Mouse (Mus musculus) cerebellum, postnatal 14 days (tissue): ENCODE data around the gene Vps11.
"Not testable (repeated sequence)": the region's sequence is repeated elsewhere in the genome, so short reads cannot be mapped to it uniquely, and the experiment has no call there.

Source experiments
- DNase-seq, 2 experiments: peaks; one replicate each; pipeline ENCODE4 v3.0.0; 2021; ENCODE audit warnings: mixed read lengths in 2 of 2

Vps11 gene

DNA sequence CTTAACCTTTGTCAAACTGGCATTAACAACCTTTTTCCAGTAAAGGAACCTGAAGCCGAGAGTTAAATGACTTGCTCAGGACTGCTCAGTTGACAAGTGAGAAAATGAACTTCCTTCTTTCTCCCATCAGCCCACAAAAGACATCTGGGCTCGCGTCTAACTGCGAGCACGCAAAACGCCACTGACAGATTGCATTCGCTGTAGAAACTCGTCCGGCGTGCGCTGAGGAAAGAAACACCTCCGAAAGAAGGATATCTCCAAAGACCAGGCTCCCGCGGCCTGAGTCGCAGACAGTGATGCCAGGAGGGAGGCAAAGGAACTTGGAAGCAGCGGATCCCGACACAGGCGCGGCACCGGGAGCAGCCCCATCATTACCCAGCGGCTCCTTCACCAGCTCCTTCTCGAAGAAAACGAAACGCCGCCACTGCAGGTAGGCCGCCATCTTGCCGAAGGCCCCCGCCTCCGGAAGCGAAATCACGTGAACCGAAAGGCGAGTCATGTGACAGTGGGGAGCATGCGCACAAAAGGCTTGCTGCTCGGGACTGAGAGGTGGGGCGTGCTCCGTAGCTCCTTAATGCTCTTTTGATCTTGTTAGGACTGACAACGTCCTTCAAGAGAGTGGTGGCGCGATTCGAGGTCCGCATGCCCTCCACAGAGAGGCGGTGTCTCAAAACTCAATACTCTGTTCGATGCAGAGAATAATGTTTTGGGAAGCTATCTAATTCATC, at the start of gene Vps11:
Gene Vps11 (minus strand): TSS at position 481 of the 728 bp plus-strand sequence.
- DNase-seq: peak; percentile 96 to 98

DNA sequence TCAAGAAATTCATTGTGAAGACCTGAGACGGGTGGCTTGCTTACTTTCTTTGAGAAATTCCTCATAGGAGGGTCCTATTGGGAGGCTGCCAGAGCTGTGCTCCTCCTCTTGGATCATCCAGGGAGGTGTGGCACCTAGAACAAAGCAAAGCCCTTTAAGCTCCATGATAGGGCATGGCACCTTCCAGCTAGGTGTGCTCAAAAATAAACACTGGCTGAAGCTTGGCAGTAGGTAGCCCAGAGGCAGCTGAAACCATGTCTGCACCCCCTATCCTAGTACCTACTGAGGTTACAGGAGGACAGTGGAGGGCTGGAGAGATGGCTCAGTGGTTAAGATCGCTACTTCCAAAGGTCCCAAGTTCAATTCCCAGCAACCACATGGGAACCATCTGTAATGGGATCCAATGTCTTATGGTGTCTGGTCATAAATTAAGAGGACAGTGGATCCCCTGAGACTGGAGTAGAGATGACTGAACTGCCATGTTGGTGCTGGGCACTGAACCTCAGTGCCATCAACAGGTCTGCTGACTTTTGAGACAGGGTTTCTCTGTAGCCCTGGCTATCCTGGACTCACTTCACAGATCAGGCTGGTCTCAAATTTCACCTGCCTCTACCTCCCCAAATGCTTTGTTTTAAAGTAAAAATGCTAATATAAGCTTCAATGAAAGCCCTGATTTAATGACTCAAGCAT, 49.3 kb upstream of the Vps11 start:
- peak in 1 of 2 experiments; percentile 35 for DNase-seq

DNA sequence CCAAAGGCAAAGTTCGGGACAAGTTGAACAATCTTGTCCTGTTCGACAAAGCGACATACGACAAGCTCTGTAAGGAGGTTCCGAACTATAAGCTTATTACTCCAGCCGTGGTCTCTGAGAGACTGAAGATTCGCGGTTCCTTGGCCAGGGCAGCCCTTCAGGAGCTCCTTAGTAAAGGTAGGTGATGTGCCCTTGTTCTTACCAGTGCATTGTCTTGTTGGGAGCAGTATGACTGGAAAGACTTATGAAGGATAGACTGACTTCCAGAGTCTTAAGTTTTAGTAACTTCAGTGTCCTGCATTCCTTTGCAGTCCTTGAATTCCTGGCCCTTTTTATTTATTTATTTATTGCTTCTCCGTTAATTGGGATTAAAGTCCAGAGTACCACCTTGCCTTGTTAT, 47.2 kb upstream of the Vps11 start:
- DNase-seq: not testable (repeated sequence)

DNA sequence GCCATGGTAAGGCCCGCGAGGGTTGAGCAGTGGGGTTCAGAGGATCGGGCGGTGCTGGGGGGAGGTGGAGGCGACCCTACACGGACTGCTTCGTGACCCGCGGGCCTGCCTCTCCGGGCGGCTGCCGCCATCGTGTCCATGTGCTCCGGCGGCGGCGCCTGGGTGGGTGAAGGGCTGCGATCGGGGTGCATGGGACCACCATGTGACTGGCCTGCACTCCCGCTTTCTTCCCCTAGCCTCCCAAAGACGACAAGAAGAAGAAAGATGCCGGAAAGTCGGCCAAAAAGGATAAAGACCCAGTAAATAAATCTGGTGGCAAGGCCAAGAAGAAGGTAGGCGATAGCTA, 46.3 kb upstream of the Vps11 start:
- DNase-seq: no peak

DNA sequence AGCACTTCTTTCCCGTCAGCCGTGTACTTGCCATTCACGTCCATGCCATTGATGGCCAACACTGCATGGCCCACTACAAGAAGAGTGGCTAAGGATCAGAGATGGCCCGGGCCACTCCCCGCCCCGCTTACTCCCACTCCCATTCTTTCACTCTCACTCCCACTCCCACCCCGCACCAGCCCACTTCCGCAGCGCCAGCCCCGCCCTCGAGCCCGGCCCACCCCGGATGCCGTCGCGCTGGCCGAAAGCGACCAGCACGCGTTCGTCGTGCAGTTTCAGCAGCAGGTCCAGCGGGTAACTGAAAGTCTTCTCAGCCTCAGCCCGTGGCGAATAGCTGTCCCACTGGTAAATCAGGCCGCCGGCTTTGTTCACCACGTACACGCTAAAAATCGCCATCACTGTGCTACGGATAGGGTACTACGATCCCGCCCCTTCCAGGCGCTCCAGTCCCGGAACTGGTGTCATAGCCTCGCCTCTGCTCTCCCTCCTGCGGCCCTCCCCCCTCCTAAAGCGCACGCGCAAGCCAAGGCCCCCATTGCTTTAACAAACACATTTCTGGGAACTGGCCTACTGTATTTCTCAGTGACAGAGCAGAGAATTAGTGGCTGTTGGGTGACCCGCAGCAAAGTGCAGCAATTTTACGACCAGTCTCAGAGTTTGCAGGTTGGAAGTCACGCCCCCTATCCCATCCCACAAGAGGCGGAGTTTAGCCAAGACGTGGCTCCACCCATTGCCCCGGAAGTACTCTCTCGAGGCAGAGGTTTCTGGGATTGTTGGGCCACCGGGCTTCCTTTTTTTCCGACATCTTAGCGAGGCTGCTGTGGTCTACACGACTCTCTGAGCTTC, 45.7 kb upstream of the Vps11 start, which contains the start of the genes Rps25 and Trappc4:
Gene Rps25 (plus strand): TSS at position 234 of the 846 bp plus-strand sequence.
Gene Trappc4 (minus strand): TSS at position 695 of the 846 bp plus-strand sequence.
- DNase-seq: peak; percentile 94 to 95

DNA sequence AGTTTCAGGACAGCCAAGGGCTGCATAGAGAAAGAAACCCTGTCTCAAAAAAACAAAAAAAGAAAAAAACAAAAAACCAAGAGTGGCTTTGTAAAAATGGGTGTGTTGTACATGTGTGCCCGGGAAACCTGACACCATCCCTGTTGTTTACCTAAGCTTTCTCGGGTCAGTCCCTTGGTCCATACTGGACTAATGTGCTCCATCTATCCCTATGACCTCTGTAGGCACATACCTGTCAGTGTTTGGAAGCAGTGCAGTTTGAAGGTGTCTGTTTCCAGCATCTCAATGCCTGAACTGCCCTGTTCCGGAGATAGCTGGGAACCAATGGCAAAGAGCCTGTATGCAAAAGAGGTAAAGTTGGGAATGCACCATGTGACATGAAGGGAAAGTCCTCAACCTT, 43.5 kb upstream of the Vps11 start:
- DNase-seq: no peak

DNA sequence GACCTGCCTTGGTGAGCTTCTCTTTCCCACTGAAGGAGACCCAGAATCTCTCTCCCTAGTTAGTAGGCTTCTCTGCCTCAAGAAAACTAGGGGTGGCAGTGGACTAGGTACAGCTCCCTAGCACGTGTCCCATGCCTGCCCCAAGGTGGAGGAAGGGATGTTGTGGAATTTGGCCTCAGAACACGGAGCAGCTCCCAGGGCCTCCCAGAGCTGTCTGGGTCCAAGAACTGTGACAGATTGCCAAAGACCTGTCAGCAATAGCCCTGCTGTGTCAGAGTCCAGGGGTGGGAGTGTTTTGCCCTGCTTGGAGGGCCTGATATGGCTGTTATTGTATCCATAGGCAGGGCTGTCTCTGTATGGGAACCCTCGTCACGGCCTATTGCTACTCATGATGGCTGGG, 39.6 kb upstream of the Vps11 start:
- no peak for DNase-seq

DNA sequence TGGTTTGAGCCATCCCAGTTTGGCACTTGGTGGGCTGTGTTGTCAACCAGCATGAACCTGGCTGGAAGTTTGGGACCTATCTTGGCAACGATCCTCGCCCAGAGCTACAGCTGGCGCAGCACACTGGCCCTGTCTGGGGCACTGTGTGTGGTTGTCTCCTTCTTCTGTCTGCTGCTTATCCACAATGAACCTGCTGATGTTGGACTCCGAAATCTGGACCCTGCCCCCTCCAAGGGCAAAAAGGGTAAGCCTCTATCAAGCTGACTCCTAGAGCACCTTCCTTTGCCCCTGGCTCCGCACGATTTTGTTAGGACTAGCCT, 38.3 kb upstream of the Vps11 start:
- peak in 1 of 2 experiments; percentile 46 for DNase-seq

DNA sequence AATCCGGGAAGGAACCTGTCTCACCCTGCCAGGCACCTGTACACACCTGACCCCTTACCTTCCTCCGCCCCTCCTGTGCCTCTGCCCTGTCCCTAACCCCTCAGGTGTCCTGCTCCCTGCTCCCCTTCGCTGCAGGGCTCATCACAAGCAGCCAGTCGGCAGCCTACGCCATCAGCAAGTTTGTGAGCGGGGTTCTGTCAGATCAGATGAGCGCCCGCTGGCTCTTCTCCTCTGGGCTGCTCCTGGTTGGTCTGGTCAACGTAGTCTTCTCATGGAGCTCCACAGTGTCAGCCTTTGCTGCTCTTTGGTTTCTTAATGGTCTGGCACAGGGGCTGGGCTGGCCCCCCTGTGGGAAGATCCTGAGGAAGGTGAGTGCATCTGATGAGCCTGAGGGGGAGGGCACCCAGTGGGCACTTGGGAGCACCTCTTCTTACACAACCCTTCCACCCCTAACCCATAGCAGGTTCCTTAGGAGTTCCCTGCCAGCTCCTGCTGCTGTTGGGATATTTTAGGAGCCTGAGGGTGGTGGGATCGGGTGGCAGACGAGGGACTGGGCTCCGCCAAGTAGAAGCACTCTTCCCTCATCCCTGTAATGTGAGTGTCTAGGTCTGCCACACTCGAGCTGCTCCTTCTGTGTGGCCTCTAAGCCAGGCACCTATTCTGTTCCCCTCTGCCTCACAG, 37.8 kb upstream of the Vps11 start:
- no peak for DNase-seq

DNA sequence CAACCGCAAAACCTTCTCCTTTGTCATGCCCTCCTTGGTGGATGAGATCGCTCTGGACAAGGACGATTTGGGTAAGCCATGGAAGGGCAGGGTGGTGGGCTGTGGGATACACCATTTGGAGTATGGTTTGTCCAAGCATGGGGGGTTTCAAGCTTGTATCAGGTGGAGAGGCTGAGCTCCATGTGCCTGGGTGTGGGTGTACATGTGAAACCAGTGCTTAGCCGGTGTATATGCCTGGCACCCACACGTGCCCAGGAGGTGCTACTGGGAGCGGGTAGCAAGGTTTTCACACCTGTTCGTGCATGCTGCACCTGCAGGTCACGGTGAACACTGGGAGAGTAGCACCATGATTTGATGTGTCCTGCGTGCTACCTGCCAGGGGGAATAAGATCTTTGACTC, 37.1 kb upstream of the Vps11 start:
- DNase-seq: no peak

DNA sequence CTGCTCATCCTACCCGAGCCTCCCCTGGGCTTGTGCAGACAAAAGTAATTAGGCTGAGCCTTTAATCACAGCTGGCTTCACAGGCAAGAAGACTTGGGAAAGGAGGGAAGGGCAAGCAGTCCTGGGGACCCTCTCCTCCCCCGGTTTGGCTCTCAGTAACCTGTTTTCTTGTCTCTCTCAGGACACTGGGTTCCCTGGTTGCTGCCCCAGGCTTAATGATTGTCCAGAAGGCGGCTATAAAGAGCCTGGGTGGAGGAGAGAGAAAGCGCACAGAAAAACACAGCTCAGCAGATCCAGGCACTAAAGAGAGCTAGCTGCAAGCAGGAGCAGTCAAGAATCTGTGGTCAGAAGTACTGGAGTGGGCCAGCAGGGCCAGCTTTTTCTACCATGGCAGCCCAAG, 36.6 kb upstream of the Vps11 start:
- no peak for DNase-seq

DNA sequence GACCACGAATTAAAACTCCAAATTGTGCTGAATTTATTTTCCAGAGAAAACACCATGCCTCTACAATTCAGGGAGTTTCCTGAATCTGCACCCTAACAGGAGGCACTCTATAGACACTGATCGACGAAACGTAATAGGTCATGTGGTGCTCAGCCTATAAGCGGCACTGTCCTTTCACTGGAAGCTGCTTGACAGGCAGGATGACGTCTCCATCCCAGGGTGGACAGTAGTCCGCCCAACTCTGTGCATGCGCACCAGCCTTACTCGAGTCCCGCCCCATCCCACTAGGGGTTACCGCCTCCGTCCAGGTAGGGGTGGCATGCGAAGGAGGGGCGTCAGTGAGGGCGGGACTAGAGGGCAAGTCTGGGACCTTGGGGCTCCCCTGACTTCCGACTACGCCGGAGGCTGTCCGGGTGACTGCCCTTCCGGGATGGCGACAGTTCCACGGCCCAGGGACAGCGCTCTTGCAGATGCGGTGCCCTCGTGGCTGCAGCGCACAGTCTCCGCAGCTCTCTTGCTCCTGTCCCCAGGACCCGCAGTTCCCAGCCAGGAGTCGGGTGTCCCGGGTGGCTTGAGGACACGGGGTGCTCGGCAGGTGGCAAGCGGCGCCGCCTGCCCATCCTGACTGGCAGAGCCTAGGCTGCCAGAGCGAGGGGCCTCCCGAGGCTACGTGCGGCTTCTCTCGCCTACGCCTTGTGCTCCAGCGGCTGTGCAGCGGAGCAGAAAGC, 35.4 kb upstream of the Vps11 start, which contains the start of gene Slc37a4:
Gene Slc37a4 (plus strand): TSS at position 169 of the 728 bp plus-strand sequence.
- peak; percentile 95 to 98 for DNase-seq

DNA sequence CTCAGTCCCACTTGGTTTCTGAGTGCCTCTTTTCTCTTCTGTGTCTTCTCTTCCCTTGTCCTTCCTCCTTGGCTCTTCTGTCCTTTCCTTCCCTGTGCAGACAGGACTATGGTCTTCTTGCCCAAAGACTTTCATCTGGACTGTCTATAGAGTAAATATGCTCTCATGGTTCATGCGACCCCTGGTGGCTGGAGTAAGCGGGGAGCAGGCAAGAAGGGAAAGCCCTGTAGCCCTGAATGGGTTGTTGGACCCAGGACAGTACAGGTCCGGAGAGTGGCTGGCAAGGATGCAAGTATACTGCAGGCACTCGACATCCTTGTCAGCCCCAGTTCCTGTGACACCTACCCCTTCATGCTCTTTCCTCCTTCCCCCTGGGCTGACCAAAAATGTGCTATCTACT, 30.0 kb upstream of the Vps11 start:
- peak; percentile 82 to 91 for DNase-seq

DNA sequence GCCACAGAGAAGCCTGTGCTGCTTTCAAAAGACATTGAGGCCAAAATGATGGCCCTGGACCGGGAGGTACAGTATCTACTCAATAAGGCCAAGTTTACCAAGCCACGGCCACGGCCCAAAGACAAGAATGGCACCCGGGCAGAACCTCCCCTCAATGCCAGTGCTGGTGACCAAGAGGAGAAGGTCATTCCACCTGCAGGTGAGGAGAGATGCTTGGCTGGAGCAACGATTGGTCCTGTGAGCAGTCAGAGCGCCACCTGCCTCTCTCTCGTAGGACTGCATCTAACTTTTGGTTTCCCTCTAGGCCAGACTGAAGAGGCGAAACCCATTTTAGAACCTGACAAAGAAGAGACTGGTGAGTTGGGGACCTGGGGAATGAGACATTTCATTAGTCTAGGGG, 27.8 kb upstream of the Vps11 start:
- peak; percentile 75 to 84 for DNase-seq

DNA sequence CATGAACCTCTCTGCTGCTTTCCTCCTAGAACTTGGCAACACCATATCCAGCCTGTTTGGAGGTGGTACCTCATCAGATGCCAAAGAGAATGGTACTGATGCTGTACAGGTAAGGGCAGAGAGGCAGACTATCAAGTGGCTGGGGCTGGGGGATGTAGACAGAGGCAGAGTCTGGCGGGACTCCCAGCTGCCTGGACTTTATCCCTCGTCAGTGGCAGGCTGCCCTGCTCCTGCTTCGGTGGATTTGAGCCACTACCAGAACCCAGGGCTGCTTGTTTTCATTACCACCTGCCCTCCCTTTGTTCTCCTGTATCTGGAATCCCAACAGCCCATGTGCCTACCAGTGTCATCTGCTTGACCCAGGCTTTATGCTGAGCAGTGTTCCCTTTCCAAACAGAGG, 25.8 kb upstream of the Vps11 start:
- no peak for DNase-seq

DNA sequence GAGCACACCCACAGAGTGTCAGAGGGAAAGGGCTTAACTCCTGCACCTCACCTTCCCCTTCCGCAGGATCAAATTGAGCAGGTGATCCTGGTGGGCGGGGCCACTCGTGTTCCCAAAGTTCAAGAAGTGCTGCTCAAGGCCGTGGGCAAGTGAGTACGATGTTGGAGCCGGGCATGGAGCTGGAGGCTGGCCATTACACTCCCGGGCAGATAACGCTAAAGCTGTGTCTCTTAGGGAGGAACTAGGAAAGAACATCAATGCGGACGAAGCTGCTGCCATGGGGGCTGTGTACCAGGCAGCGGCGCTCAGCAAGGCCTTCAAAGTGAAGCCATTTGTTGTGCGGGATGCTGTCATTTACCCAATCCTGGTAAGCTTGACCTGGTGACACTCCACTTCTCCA, 23.1 kb upstream of the Vps11 start:
- no peak for DNase-seq

DNA sequence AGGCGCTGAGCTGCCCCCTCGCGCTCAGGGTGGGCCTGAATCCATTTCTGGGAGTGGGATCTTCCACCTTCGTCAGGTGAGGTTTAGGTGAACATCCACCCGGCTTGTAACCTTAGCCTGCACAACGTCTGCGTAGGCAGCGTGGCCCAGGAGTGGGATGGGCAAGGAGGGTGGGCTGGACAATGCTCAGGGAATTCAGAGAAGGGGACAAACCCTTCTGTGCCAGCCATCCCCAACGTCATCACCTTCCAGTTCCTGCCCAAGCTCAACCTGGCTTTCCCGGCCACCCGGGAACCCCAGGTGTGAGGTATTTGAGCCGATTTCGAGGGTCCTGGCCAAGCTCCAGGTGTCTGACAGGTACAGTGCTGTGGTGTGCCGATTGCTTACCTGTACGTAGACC, 18.4 kb upstream of the Vps11 start:
- DNase-seq: peak; percentile 38 to 61

DNA sequence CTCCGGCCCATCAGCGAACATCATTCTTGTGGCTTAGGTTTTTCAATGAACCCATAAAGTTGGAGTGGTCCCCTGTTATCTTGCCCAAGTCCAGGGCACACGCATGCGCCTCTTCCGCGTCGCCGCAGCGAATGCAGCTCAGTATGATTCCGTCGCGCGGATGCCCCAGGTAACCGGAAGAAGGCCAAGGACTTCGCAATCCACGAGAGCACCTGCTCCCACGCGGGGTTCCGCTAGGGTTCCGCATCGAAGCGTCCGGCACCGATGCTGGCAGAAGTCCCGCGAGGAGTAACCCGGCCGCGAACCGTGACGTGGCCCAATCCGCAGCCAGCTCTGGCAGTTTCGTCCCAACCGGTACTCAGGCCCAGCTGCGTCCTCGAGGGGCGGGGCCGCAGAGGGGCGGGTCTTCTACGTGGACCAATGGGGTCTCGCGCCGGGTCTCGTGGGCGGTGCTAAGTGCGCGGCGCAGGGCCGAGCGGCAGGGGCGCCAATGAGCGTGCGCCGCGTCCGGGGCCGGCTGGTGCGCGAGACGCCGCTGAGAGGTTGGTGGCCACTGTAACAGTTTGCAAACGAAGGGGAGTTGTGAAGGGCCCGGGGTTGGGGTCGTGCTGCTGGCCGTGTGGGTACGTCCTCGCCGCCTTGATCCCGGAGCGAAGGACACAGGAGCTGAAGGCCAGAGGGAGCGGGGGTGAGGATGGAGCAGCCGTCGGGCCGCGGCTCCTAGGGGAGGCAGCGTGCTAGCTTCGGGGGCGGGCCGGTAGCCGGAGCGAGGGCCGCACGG, 17.8 kb upstream of the Vps11 start, which contains the start of gene Hyou1:
Gene Hyou1 (plus strand): TSS at position 437 of the 781 bp plus-strand sequence.
- peak; percentile 100 for DNase-seq

DNA sequence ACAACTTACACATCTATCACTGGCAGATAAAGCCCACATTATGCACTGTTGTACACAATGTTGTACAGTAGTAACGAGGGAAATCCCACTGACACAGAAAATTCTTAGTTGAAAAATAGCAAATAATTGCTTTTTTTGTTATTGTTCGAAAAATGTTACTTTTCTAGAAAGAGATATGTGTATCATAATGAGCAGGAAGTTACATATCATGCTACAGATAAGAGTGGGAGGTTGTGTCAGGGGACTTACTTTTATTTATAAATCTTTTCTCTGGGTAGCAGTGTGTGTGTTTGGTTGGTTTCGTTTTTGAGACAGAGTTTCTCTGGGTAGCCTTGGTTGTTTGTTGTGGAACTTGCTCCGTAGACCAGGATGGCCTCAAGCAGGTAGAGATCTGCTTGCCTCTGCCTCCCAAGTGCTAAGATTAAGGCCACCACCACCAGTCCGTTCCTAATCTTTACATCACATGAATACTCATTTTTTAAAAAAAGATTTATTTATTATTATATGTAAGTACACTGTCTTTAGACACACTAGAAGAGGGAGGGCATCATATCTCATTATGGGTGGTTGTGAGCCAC, 16.8 kb upstream of the Vps11 start:
- DNase-seq: no peak

DNA sequence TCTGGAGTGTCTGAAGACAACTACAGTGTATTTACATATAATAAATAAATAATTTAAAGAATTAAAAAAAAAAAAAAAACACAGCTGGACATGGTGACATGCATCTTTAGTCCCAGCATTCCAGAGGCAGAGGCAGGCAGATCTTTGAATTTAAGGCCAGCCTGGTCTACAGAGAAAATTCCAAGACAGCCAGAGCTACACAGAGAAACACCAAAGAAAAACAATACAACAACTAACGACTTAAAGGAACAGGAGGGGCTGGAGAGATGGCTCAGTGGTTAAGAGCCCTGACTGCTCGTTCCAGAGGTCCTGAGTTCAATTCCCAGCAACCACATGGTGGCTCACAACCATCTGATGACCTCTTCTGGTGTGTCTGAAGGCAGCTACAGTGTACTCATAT, 15.9 kb upstream of the Vps11 start:
- not testable (repeated sequence) for DNase-seq

DNA sequence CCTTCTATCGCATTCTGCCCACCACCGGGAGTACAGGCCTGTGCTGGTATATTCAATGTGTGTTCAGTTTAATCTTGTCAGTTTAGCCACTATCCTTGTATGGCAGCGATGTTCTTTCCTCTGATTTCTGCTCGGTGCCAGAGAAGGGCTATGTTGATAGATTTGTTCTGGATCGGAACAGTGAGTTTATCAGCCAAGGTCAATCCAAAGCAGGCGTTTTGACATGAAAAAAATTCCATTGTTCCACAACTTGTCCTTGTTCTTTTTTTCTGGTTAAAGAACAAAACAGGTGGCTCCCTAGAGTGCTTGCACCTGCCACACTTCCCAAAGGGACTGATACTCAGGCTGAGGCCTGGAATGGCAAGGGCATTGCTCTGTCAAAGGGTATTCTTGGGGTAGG, 14.7 kb upstream of the Vps11 start:
- no peak for DNase-seq
